Mouse (Mus musculus) stomach, postnatal 0 days (tissue): Measurements from ENCODE around the gene Kalrn. TPM values are rescaled to one million over a fixed set of nuclear protein-coding genes. Genes with fewer than 3 reads are reported as not detected.
A peak's percentile ranks its signal among the peaks of the same experiment; 100 is the strongest.

Experiments
- ATAC-seq: fragments of 200-750 bp; cut with Nextera tagmentation; 2 replicates; pipeline ENCODE4 v1.8.0; 2017; ENCODE audit not compliant: low FRiP score, low TSS enrichment
- DNase-seq: peaks from one replicate; pipeline ENCODE4 v3.0.0-alpha.2; 2016; ENCODE audit warnings: low spot score
- H3K27ac ChIP-seq: fragments of 300-500 bp; sonication (generic); replicated peaks from 2 replicates; pipeline ENCODE4 v1.5.1; 2014; ENCODE audit warnings: mild to moderate bottlenecking, control low read depth
- H3K27me3 ChIP-seq: fragments of 300-500 bp; sonication (generic); 2 replicates; pipeline ENCODE4 v1.6.1; 2014; ENCODE audit warnings: low read length; ENCODE audit not compliant: control insufficient read depth, insufficient read depth
- H3K36me3 ChIP-seq: fragments of 300-500 bp; sonication (generic); 2 replicates; pipeline ENCODE4 v1.6.1; 2014; ENCODE audit warnings: low read length, mixed read lengths; ENCODE audit not compliant: control insufficient read depth, insufficient read depth
- H3K4me1 ChIP-seq: fragments of 300-500 bp; sonication (generic); replicated peaks from 2 replicates; pipeline ENCODE4 v1.6.1; 2014; ENCODE audit warnings: antibody characterized with exemption; ENCODE audit not compliant: control insufficient read depth, insufficient read depth
- H3K4me2 ChIP-seq: fragments of 300-500 bp; sonication (generic); replicated peaks from 2 replicates; pipeline ENCODE4 v1.6.1; 2014; ENCODE audit warnings: low read depth, mild to moderate bottlenecking, control low read depth, moderate library complexity
- H3K4me3 ChIP-seq: fragments of 300-500 bp; sonication (generic); 2 replicates; pipeline ENCODE4 v1.5.1; 2014; ENCODE audit warnings: low read depth, low read length, control low read depth
- H3K9ac ChIP-seq: fragments of 300-500 bp; sonication (generic); 2 replicates; pipeline ENCODE4 v1.6.1; 2014; ENCODE audit warnings: mild to moderate bottlenecking, low read length, control low read depth, mixed read lengths
- H3K9me3 ChIP-seq: fragments of 300-500 bp; sonication (generic); 2 replicates; pipeline ENCODE4 v1.6.1; 2016; ENCODE audit warnings: low read length; ENCODE audit not compliant: control insufficient read depth
- CTCF ChIP-seq: IDR thresholded peaks from 2 replicates; pipeline ENCODE4 v1.5.1; 2016; ENCODE audit warnings: antibody characterized with exemption, low read depth, mild to moderate bottlenecking, moderate library complexity
- EP300 ChIP-seq: optimal IDR thresholded peaks from 2 replicates; pipeline ENCODE3; 2016; ENCODE audit warnings: antibody characterized with exemption
- WGBS: fragments of 180-500 bp; shearing (Covaris S2); extraction: QIAGEN DNeasy Blood & Tissue Kit; methylation state at CpG from one replicate; pipeline ENCODE4 v1.1.7; 2014; 5-methylcytosine and 5-hydroxymethylcytosine counted together
- polyA plus RNA-seq: library from polyadenylated mRNA; unstranded; fragments of >200 nt; fragmentation: Nextera tagmentation; extraction: Ambion mirVana; gene quantifications from 2 replicates; pipeline ENCODE4 v1.2.1, GENCODE M21; 2015

Gene Kalrn
- polyA plus RNA-seq, 1 experiment from 2014 or later = 14.4 TPM

GRCm38 (mm10) chr16:34535135-34535534 lies 38.2 kb downstream of the Kalrn start:
- Histone ChIP-seq H3K9ac (no peak overlapping the region), H3K27ac (no peak overlapping the region), H3K27me3 (no peaks in the 10 kb centered on the region), H3K4me2 (no peak overlapping the region), H3K4me1 (no peaks in the 10 kb centered on the region), H3K9me3 (no peaks in the 10 kb centered on the region), H3K36me3 (no peaks in the 10 kb centered on the region), H3K4me3 (no peak overlapping the region)
- TF ChIP-seq EP300 (no peak), CTCF (no peak)
- ATAC-seq = no peak
- no peak for DNase-seq
- WGBS = 42% methylated on average over 7 of the region's 7 CpGs

GRCm38 (mm10) chr16:34531506-34531905 lies 41.8 kb downstream of the Kalrn start:
- Histone ChIP-seq H3K27ac (no peak overlapping the region), H3K4me2 (no peak overlapping the region), H3K9ac (no peak overlapping the region), H3K36me3 (no peaks in the 10 kb centered on the region), H3K4me3 (no peak overlapping the region), H3K4me1 (no peaks in the 10 kb centered on the region), H3K27me3 (no peaks in the 10 kb centered on the region), H3K9me3 (no peaks in the 10 kb centered on the region)
- DNase-seq = peak; percentile 50
- ATAC-seq = no peak
- no peak for TF ChIP-seq EP300
- peak; percentile 83 for TF ChIP-seq CTCF
- 0% methylated on average over 1 of the region's 1 CpGs for WGBS

- H3K4me3 ChIP-seq = no peak overlapping the region
- 81% methylated on average over 5 of the region's 5 CpGs for WGBS
- no peak overlapping the region for H3K9ac ChIP-seq
- H3K9me3 ChIP-seq = no peaks in the 10 kb centered on the region
- no peaks in the 10 kb centered on the region for H3K4me1 ChIP-seq
- DNase-seq (no peak), ATAC-seq (no peak)
- H3K36me3 ChIP-seq = no peaks in the 10 kb centered on the region
- TF ChIP-seq CTCF = peak; percentile 38
- TF ChIP-seq EP300 = no peak
- no peak overlapping the region for H3K27ac ChIP-seq
- no peak overlapping the region for H3K4me2 ChIP-seq
- no peaks in the 10 kb centered on the region for H3K27me3 ChIP-seq
These were observed 43.3 kb downstream of the Kalrn start for GRCm38 (mm10) chr16:34530029-34530428.

DNA sequence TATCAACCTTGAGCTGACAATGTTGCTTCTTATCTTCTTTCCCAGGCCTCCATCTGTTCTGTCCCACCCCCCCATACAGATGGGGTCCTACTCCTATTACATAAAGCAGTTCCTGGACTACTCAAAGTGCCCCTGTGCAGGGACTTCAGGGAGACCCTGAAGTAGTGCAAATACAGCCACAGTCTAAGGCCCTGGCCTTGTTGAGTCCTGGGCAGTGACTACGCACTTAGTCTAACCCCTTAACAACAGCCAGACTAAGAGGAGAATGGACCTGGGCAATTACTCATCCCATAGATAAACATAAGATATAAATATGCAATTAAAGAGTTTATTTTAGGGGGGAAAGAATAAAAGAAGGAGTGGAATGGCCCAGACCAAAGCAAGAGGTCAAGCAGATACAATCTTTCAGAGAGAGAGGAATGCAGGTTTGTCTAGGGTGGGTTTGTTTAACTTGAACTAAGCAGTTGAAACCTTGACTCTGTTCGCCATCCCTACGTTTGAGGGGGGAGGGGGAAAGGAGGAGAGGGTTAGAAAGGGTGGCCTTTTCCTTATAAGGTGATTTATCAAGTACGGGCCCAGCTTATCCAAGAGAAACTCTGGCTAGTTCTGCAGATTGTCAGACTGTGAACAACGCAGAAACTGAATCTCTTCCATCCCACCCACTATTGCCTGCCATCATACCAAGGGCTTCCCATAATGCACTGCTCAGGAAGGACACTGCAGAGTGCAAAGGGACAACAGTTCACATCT lies 44.9 kb downstream of the Kalrn start:
- no peaks in the 10 kb centered on the region for H3K36me3 ChIP-seq
- ATAC-seq (no peak), DNase-seq (no peak)
- H3K9me3 ChIP-seq = no peaks in the 10 kb centered on the region
- no peak overlapping the region for H3K9ac ChIP-seq
- TF ChIP-seq EP300 (no peak), CTCF (no peak)
- WGBS = 18% methylated on average over 5 of the region's 5 CpGs
- H3K27me3 ChIP-seq = no peaks in the 10 kb centered on the region
- H3K4me1 ChIP-seq = no peaks in the 10 kb centered on the region
- H3K27ac ChIP-seq = 0 out of 2 replicates have a peak overlapping the region, but pooled peaks have one; percentile 18
- H3K4me3 ChIP-seq = no peak overlapping the region
- H3K4me2 ChIP-seq = no peak overlapping the region

GRCm38 (mm10) chr16:34526378-34526777 lies 47.0 kb downstream of the Kalrn start:
- Histone ChIP-seq H3K9ac (no peak overlapping the region), H3K4me3 (no peak overlapping the region), H3K4me2 (no peak overlapping the region), H3K9me3 (no peaks in the 10 kb centered on the region), H3K4me1 (no peaks in the 10 kb centered on the region), H3K27me3 (no peaks in the 10 kb centered on the region), H3K27ac (no peak overlapping the region), H3K36me3 (no peaks in the 10 kb centered on the region)
- 63% methylated on average over 7 of the region's 7 CpGs for WGBS
- DNase-seq (no peak), ATAC-seq (no peak)
- TF ChIP-seq CTCF (no peak), EP300 (no peak)

- Histone ChIP-seq H3K4me2 (no peak overlapping the region), H3K4me1 (no peaks in the 10 kb centered on the region), H3K4me3 (no peak overlapping the region), H3K9me3 (no peaks in the 10 kb centered on the region), H3K27ac (no peak overlapping the region), H3K9ac (no peak overlapping the region), H3K36me3 (no peaks in the 10 kb centered on the region), H3K27me3 (no peaks in the 10 kb centered on the region)
- DNase-seq (no peak), ATAC-seq (no peak)
- peak; percentile 19; the same call in 1 of the 2 replicates for TF ChIP-seq CTCF
- TF ChIP-seq EP300 = no peak
- 83% methylated on average over 8 of the region's 8 CpGs for whole genome bisulfite sequencing
These were observed 47.5 kb downstream of the Kalrn start for GRCm38 (mm10) chr16:34525866-34526265.
